Mouse (Mus musculus) testis, postnatal 10 days (tissue): ENCODE data around the gene Pim3.

Experiments
- DNase-seq: peaks from one replicate; pipeline ENCODE4 v3.0.0; 2021; ENCODE audit warnings: low spot score

The Pim3 gene

GRCm38 (mm10) chr15:88881253-88882044 is 19.5 kb downstream of the Pim3 start:
- no peak for DNase-seq

GRCm38 (mm10) chr15:88882851-88883250 is 20.9 kb downstream of the Pim3 start:
- no peak for DNase-seq

- DNase-seq: no peak
These were observed 21.4 kb downstream of the Pim3 start for GRCm38 (mm10) chr15:88883342-88883741.

- no peak for DNase-seq
These were observed 23.4 kb downstream of the Pim3 start for GRCm38 (mm10) chr15:88885376-88885775.

- no peak for DNase-seq
These were observed 27.0 kb downstream of the Pim3 start for GRCm38 (mm10) chr15:88889032-88889431.

GRCm38 (mm10) chr15:88889994-88890393 is 28.0 kb downstream of the Pim3 start:
- DNase-seq: no peak

GRCm38 (mm10) chr15:88890751-88891675 is 29.0 kb downstream of the Pim3 start:
- peak; percentile 81 for DNase-seq

- DNase-seq: no peak
These were observed 29.7 kb downstream of the Pim3 start for GRCm38 (mm10) chr15:88891676-88892040.

- DNase-seq: no peak
These were observed 30.3 kb downstream of the Pim3 start for GRCm38 (mm10) chr15:88892252-88892651.

GRCm38 (mm10) chr15:88892876-88893275 is 30.9 kb downstream of the Pim3 start:
- no peak for DNase-seq

- no peak for DNase-seq
These were observed 33.1 kb downstream of the Pim3 start for GRCm38 (mm10) chr15:88895119-88895518.

GRCm38 (mm10) chr15:88895891-88896290 is 33.9 kb downstream of the Pim3 start:
- DNase-seq: no peak

GRCm38 (mm10) chr15:88896341-88896980 is 34.5 kb downstream of the Pim3 start:
- DNase-seq: no peak

- no peak for DNase-seq
These were observed 40.4 kb downstream of the Pim3 start for GRCm38 (mm10) chr15:88902200-88902875.

GRCm38 (mm10) chr15:88903086-88903485 is 41.1 kb downstream of the Pim3 start:
- no peak for DNase-seq

- no peak for DNase-seq
These were observed 42.2 kb downstream of the Pim3 start for GRCm38 (mm10) chr15:88904056-88904811.

GRCm38 (mm10) chr15:88906347-88906746 is 44.4 kb downstream of the Pim3 start:
- DNase-seq: no peak

- DNase-seq: no peak
These were observed 53.1 kb downstream of the Pim3 start for GRCm38 (mm10) chr15:88915046-88915445.
